Mouse (Mus musculus): ENCODE results near the gene Nacad. TPM values are rescaled to one million over a fixed set of nuclear protein-coding genes. Genes with fewer than 3 reads are reported as not detected.
"Not testable (repeated sequence)": the region's sequence is repeated elsewhere in the genome, so short reads cannot be mapped to it uniquely, and the experiment has no call there.

The Nacad gene
- not detected in 2 replicates for polyA plus RNA-seq (2012; ENCODE audit: insufficient read depth, insufficient read length, missing spikeins)

DNA sequence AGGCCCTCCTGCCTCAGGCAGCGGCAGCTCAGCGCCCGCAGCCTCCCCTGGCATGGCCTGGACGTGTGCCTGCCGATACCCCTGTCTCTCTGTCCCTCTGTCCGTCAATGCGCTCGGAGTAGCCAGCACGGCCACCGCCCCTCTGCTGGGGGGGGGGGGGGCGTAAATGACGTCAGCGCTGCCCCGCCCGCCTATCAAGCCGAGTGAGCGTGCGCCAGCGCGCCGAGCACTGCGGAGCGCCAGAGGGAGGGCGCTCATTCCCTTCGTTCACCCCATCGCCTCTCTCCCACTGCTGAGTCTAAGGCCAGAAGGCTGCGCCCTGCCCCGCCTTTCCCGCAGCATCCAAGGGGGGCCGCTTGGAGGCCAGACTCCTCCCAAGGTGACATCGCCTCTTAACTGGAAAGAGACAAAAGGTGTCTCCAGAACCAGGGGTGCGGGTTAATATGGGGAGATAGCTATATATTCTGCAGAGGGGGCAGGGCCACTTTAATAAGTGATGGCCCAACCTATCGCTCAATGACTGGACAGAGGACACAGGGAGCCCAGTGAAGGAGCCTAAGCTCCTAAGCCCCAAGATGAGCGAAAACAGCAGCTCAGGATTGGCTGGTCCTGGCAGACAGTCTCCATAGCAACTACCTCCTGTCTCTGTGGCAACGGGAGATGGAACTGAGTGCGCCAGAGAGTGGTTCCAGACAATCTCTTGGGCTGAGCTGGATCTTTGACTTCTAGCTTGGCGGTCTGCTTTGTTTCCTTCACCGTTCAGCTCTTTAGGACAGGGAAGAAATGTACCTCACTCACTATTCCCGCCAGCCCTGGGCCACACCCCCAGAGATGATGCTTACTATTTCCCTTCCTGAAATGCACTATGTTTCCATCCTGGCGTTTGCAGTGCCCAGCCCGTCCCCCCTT is at the start of gene Nacad:
Gene Nacad (minus strand): TSS at position 563 of the 909 bp plus-strand sequence.
- Histone ChIP-seq H3K27ac (ENCODE audit: insufficient read depth, low read depth, low read length) (no peak within 1 kb of the TSS), H3K4me1 (ENCODE audit: control insufficient read depth, insufficient read depth, low read length) (no peaks in the 10 kb centered on the region), H3K4me3 (ENCODE audit: insufficient read depth, low read length) (0 out of 2 replicates have a peak within 1 kb of the TSS, but pooled peaks have one; percentile 8)
- TF ChIP-seq POLR2A (IDR thresholded peaks at IDR 0.05; ENCODE audit: borderline replicate concordance, low read depth, low read length) (no peak), CTCF (IDR thresholded peaks at IDR 0.05; ENCODE audit: low read depth, low read length) (no peak)

DNA sequence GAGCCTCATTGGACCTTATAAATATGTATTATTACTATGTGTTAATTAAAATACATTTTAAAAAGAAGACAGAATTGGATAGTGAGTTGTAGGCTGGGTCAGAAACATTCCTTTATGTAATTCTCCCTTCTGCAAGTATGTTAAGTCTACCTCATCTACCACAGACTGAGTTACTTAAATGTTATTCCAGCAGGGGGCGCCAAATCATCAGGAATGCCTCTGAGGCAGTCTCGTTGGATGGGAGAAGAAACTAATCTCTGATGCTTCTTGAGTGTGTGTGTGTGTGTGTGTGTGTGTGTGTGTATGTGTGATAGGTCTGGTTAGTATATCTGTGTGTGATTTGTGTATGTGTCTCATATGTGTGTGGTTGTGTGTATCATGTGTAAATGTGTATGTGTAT is 49.0 kb upstream of the Nacad start:
- TF ChIP-seq POLR2A (IDR thresholded peaks at IDR 0.05; ENCODE audit: borderline replicate concordance, low read depth, low read length): no peak
- no peak for TF ChIP-seq CTCF (IDR thresholded peaks at IDR 0.05; ENCODE audit: low read depth, low read length)
- Histone ChIP-seq H3K4me3 (ENCODE audit: insufficient read depth, low read length) (no peak overlapping the region), H3K4me1 (ENCODE audit: control insufficient read depth, insufficient read depth, low read length) (no peaks in the 10 kb centered on the region), H3K27ac (ENCODE audit: insufficient read depth, low read depth, low read length) (no peak overlapping the region)

DNA sequence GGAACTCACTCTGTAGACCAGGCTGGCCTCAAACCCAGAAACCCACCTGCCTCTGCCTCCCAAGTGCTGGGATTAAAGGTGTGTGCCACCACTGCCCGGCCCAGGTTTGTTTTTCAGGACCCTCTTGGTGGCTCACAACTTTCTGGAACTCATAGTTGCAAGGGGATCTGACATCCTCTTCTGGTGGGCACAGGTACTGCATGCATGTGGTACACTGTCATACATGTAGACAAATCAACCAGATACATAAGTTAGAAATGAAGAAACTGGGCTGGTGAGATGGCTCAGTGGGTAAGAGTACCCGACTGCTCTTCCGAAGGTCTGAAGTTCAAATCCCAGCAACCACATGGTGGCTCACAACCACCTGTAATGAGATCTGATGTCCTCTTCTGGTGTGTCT is 47.1 kb upstream of the Nacad start:
- H3K4me3 ChIP-seq (ENCODE audit: insufficient read depth, low read length); H3K4me1 ChIP-seq (ENCODE audit: control insufficient read depth, insufficient read depth, low read length); H3K27ac ChIP-seq (ENCODE audit: insufficient read depth, low read depth, low read length): not testable (repeated sequence)

DNA sequence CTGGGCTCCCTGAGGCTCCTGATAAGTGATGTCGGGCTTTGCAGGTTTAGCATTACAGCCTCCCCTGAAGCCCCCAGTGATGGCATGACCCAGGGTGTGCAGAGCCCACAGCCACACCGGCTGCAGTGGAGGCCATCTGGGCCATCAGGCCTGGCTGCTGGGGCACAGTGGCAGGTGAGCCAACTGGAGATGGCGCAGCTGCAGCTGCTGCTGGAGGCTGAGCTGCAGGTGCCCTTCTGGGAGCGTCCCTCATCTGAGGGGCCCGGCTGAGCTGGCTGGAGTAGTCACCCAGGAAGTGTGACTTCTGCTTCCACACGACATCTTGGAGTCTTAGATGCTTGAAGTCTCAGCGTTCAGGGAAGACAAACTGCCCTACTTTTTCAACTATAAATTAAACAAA is 44.7 kb upstream of the Nacad start:
- no peak for TF ChIP-seq CTCF (IDR thresholded peaks at IDR 0.05; ENCODE audit: low read depth, low read length)
- TF ChIP-seq POLR2A (IDR thresholded peaks at IDR 0.05; ENCODE audit: borderline replicate concordance, low read depth, low read length): no peak
- Histone ChIP-seq H3K27ac (ENCODE audit: insufficient read depth, low read depth, low read length) (no peak overlapping the region), H3K4me1 (ENCODE audit: control insufficient read depth, insufficient read depth, low read length) (no peaks in the 10 kb centered on the region), H3K4me3 (ENCODE audit: insufficient read depth, low read length) (no peak overlapping the region)

DNA sequence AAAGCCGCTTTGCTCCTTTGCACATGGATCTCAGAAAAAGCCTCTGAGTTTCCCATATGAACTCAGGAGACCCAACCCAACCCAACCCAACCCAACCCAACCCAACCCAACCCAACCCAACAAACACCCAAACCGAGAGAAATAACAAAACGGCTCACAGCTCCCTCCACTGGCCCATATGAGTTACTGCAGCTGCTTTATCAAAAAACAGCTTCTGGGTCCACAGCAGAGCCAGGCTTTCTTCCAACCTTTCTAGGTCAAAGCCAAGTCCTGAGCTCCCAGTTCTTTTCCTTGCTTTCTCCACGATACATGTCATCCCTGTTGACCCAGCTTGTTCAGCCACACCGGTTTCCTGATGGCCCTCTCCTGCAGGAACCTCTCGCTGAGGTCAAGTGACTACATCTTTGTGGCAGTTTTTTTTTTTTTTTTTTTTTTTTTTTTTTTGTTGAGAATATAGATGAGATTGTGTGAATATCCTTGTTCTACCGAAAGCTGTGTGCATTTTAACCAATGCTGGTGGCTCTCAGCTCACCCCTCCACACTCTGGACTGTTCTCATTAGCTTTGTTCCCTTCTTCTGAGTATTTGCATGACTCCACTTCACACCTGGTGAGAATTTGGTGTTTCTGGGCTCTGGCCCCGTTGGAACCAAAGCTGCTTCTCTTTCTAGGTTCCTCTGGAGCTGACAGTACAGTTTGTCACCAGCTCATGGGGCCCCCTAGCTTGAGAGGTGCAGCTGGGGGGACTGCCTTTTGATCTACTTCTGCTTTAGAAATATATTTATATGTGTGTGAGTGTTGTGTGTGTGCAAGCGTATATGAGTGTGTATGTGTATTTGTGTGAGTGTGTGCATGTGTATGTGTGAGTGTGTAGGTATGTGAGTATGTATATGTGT is 42.2 kb upstream of the Nacad start:
- TF ChIP-seq CTCF (IDR thresholded peaks at IDR 0.05; ENCODE audit: low read depth, low read length): no peak
- TF ChIP-seq POLR2A (IDR thresholded peaks at IDR 0.05; ENCODE audit: borderline replicate concordance, low read depth, low read length): no peak
- Histone ChIP-seq H3K27ac (ENCODE audit: insufficient read depth, low read depth, low read length) (no peak overlapping the region), H3K4me1 (ENCODE audit: control insufficient read depth, insufficient read depth, low read length) (no peaks in the 10 kb centered on the region), H3K4me3 (ENCODE audit: insufficient read depth, low read length) (no peak overlapping the region)

DNA sequence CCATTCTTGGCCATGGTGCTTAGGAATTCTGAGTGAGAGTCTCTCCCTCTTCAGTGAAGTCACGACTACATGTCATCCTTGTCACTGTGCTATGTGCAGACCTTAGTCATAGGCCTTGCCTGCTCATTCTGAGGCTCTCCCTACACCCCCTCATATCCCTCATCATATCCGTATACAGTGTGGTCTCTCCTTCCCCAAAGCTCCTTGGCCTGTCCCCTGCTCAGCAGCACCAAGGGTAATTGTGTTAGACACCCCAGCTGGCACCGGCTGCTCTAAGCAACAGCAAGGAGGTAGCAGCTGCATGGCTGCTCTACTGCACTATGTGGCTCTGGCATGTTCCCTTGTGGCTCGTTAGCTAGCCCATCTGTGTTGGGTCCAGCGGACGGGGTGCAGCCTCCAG is 38.7 kb upstream of the Nacad start:
- Histone ChIP-seq H3K27ac (ENCODE audit: insufficient read depth, low read depth, low read length) (no peak overlapping the region), H3K4me1 (ENCODE audit: control insufficient read depth, insufficient read depth, low read length) (no peaks in the 10 kb centered on the region), H3K4me3 (ENCODE audit: insufficient read depth, low read length) (no peak overlapping the region)
- no peak for TF ChIP-seq CTCF (IDR thresholded peaks at IDR 0.05; ENCODE audit: low read depth, low read length)
- TF ChIP-seq POLR2A (IDR thresholded peaks at IDR 0.05; ENCODE audit: borderline replicate concordance, low read depth, low read length): no peak

DNA sequence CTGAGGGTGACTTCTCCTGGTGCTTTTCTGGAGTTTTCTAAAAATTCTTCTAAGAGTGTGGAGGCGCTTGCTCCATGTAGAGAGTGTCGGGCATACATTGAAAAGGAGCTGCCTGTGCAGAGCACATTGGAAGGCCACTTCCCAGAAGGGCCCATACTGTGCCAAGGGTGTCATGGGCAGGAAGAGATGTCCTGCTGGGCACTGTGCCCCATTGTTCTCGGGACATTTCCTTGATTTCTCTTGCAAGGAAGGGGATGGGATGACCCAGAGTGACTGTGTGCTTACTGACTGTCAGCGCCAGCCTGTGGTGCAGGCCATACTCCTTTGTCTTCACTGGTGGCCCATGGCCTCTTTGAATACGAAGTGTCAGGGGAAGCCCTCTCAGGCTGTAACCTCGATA is 33.2 kb upstream of the Nacad start:
- no peaks in the 10 kb centered on the region for H3K4me1 ChIP-seq (ENCODE audit: control insufficient read depth, insufficient read depth, low read length)
- H3K27ac ChIP-seq (ENCODE audit: insufficient read depth, low read depth, low read length): no peak overlapping the region
- TF ChIP-seq CTCF (IDR thresholded peaks at IDR 0.05; ENCODE audit: low read depth, low read length) (no peak), POLR2A (IDR thresholded peaks at IDR 0.05; ENCODE audit: borderline replicate concordance, low read depth, low read length) (no peak)
- H3K4me3 ChIP-seq (ENCODE audit: insufficient read depth, low read length): no peak overlapping the region

DNA sequence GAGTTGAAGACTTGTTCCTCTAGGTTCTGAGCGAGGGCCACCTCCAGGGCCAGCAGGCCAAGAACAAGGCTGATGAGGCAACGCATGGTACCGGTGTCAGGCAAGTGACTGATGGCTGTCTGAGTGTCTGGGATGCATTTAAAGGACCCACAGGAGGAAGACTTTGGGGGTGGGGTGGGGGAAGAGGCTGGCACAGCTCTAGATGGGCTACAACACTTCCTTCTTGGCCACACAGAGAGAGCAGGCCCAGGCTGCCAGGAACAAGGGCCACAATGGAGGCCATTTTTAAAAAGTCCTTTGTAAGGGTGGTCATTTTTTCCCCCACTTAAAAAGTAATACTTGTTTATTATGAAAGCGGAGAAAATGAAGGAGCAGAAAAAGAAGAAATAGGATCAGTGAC is 32.7 kb upstream of the Nacad start, which contains the start of gene Wap:
Gene Wap (minus strand): TSS at position 101 of the 400 bp plus-strand sequence.
- Histone ChIP-seq H3K27ac (ENCODE audit: insufficient read depth, low read depth, low read length) (no peak within 1 kb of the TSS), H3K4me1 (ENCODE audit: control insufficient read depth, insufficient read depth, low read length) (no peaks in the 10 kb centered on the region), H3K4me3 (ENCODE audit: insufficient read depth, low read length) (no peak within 1 kb of the TSS)
- no peak for TF ChIP-seq POLR2A (IDR thresholded peaks at IDR 0.05; ENCODE audit: borderline replicate concordance, low read depth, low read length)
- TF ChIP-seq CTCF (IDR thresholded peaks at IDR 0.05; ENCODE audit: low read depth, low read length): no peak

DNA sequence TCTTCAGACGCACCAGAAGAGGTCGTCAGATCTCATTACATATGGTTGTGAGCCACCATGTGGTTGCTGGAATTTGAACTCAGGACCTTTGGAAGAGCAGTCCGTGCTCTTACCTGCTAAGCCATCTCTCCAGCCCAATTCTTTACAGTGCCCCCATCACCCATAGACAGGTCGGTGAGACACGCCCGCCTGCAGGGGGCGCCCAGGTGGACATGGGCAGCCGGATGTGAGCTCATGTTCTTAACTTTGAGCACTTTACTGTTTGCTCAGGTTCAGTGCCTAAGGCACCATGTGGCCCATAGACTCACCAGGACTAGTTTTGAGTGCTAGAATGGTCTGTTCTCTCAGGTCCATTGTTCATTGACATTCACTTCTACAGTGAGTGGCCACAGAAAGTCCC is 30.3 kb upstream of the Nacad start:
- Histone ChIP-seq H3K4me1 (ENCODE audit: control insufficient read depth, insufficient read depth, low read length) (no peaks in the 10 kb centered on the region), H3K4me3 (ENCODE audit: insufficient read depth, low read length) (no peak overlapping the region), H3K27ac (ENCODE audit: insufficient read depth, low read depth, low read length) (no peak overlapping the region)
- TF ChIP-seq CTCF (IDR thresholded peaks at IDR 0.05; ENCODE audit: low read depth, low read length): no peak

DNA sequence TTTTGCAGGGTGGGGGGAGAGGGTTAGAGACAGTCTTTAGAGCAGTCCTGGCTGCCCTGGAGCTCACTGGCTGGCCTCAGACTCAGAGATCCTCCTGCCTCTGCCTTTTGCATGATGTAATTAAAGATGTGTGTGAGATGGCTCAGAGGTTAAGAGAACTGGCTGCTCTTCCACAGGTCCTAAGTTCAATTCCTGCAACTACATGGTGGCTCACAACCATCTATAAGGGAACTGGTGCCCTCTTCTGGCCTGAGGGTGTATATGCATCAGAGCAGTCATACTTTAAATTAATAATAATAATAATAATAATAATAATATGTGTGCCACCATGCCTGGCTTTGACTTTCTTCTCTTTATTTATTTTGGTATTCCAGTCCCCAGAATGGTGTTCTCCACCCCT is 23.8 kb upstream of the Nacad start:
- H3K27ac ChIP-seq (ENCODE audit: insufficient read depth, low read depth, low read length): no peak overlapping the region
- H3K4me1 ChIP-seq (ENCODE audit: control insufficient read depth, insufficient read depth, low read length): peaks cover 16% of the 10 kb centered on the region
- no peak overlapping the region for H3K4me3 ChIP-seq (ENCODE audit: insufficient read depth, low read length)
- TF ChIP-seq CTCF (IDR thresholded peaks at IDR 0.05; ENCODE audit: low read depth, low read length): no peak
- TF ChIP-seq POLR2A (IDR thresholded peaks at IDR 0.05; ENCODE audit: borderline replicate concordance, low read depth, low read length): no peak

Data from bone marrow macrophage, adult 2 months (primary cell).